Mouse (Mus musculus) heart, embryonic 12.5 days (tissue): Measurements from ENCODE around the gene Glra2. TPM values are rescaled to one million over a fixed set of nuclear protein-coding genes. Genes with fewer than 3 reads are reported as not detected.
"Not testable (repeated sequence)": the region's sequence is repeated elsewhere in the genome, so short reads cannot be mapped to it uniquely, and the experiment has no call there.

Experiments used
- ATAC-seq: fragments of 200-750 bp; cut with Nextera tagmentation; 2 replicates; pipeline ENCODE4 v1.8.0; 2017; ENCODE audit warnings: moderate TSS enrichment, moderate library complexity; ENCODE audit not compliant: insufficient number of reproducible peaks, low FRiP score
- H3K27ac ChIP-seq: fragments of 300-500 bp; sonication (generic); 2 replicates; pipeline ENCODE4 v1.5.1; 2016; ENCODE audit warnings: mild to moderate bottlenecking, moderate library complexity; ENCODE audit not compliant: poor library complexity, severe bottlenecking
- H3K27me3 ChIP-seq: fragments of 300-500 bp; sonication (generic); replicated peaks from 2 replicates; pipeline ENCODE4 v1.6.1; 2016; ENCODE audit warnings: mild to moderate bottlenecking, moderate library complexity
- H3K36me3 ChIP-seq: fragments of 300-500 bp; sonication (generic); 2 replicates; pipeline ENCODE4 v1.6.1; 2016; ENCODE audit warnings: mild to moderate bottlenecking, moderate library complexity
- H3K4me1 ChIP-seq: fragments of 300-500 bp; sonication (generic); replicated peaks from 2 replicates; pipeline ENCODE4 v1.6.1; 2016; ENCODE audit warnings: mild to moderate bottlenecking
- H3K4me2 ChIP-seq: fragments of 300-500 bp; sonication (generic); 2 replicates; pipeline ENCODE4 v1.6.1; 2016; ENCODE audit warnings: mild to moderate bottlenecking, moderate library complexity
- H3K4me3 ChIP-seq: fragments of 300-500 bp; sonication (generic); 2 replicates; pipeline ENCODE4 v1.5.1; 2016; ENCODE audit warnings: mild to moderate bottlenecking
- H3K9ac ChIP-seq: fragments of 300-500 bp; sonication (generic); 2 replicates; pipeline ENCODE4 v1.6.1; 2016; ENCODE audit warnings: mild to moderate bottlenecking, moderate library complexity
- H3K9me3 ChIP-seq: fragments of 300-500 bp; sonication (generic); replicated peaks from 2 replicates; pipeline ENCODE4 v1.6.1; 2016; ENCODE audit warnings: mild to moderate bottlenecking, moderate library complexity
- WGBS: fragments of 180-500 bp; shearing (Covaris S2); methylation state at CpG from one replicate; pipeline ENCODE4 v1.1.7; 2016; 5-methylcytosine and 5-hydroxymethylcytosine counted together
- polyA plus RNA-seq: library from polyadenylated mRNA; unstranded; fragments of >200 nt; fragmentation: Nextera tagmentation; extraction: Ambion mirVana; gene quantifications from 2 replicates; pipeline ENCODE4 v1.2.1, GENCODE M21; 2016

Gene Glra2
- not detected in 2 replicates for polyA plus RNA-seq

DNA sequence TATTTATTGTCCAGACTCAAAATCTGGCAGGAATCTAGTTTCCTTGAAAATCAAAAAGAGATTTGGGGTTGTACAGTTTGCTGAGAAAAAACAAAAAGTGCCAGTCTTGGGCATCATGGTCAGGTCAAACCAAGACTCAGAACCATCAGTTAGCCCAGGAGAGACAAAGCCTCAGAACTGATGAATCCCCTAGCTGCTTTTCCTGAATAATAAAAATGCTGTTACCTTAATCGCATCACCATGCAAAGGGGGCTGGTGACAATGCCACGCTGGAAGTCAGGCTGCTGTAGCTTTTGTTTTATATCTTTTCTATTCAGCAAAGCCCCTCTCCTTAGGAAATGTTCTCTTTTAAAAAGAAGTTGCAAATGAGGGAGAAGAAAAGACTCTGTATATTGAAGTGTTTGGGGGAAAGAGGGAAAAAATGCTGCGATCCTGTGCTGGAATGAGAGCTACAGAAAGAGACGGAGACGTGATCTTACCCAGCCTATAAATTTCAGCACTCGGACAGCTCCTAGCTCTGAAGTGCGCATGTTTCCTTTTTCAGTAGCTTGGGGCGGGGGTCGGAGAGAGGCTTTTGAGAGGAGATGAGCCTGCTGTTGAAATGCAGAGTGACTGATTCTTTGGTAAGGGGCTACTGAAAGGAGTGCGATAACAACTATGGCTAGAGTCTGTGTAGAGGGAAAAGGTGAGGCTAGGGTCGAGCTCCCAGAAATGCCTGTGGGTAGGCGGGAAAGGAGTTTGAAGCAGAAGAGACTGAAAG is at the start of gene Glra2:
Glra2 (minus strand) TSS at position 455 of the 760 bp plus-strand sequence.
- Histone ChIP-seq H3K27ac (no peak within 1 kb of the TSS), H3K4me2 (peak within 1 kb of the TSS; percentile 70), H3K9ac (no peak within 1 kb of the TSS), H3K36me3 (no peaks in the 10 kb centered on the region), H3K4me3 (peak within 1 kb of the TSS; percentile 37), H3K4me1 (no peaks in the 10 kb centered on the region), H3K9me3 (no peaks in the 10 kb centered on the region), H3K27me3 (no peaks in the 10 kb centered on the region)
- no peak for ATAC-seq
- WGBS, result 13% methylated on average over 12 of the region's 12 CpGs

DNA sequence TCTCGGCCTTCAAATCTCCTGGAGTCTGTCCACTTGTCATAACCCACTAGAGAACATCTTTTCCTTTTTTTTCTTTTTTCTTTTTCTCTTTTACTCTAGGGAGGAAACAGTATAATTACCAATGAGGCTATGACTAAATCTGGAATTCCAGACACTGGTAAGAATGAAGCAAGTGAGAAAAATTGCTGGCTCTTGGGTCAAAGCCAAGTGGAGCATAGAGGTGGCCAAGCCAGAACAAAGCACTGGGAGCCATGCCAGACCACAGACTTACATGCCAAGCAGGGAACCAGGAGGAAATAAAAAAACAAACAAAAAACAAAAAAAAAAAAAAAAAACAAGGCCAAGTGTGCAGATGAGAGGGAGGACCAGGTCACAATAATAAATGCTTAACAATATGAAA is 35.6 kb upstream of the Glra2 start:
- no peak overlapping the region for H3K27ac ChIP-seq
- no peaks in the 10 kb centered on the region for H3K36me3 ChIP-seq
- WGBS, result 58% methylated on average over 1 of the region's 1 CpGs
- ATAC-seq, result no peak
- H3K4me3 ChIP-seq, result no peak overlapping the region
- no peaks in the 10 kb centered on the region for H3K4me1 ChIP-seq
- no peaks in the 10 kb centered on the region for H3K27me3 ChIP-seq
- no peaks in the 10 kb centered on the region for H3K9me3 ChIP-seq
- no peak overlapping the region for H3K4me2 ChIP-seq
- H3K9ac ChIP-seq, result no peak overlapping the region

DNA sequence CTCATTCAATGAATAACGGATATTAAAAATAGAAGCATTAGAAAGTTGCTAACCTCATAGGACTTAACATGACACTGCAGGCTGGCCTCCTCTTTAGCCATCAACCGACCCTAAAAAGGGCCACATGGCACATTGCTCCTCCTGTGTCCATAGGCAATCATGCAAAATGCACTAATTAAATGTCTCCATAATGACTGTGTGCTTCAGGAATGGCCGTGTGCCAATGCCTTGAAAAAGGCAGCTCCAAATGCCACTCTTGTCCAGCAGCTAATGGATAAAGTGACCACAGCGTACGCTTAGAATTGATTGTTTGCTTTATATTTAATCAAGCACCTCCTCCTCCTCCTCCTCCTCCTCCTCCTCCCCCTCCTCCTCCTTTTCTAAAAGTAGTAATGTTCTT is 17.4 kb upstream of the Glra2 start:
- no peak overlapping the region for H3K4me3 ChIP-seq
- no peaks in the 10 kb centered on the region for H3K27me3 ChIP-seq
- 75% methylated on average over 5 of the region's 5 CpGs for WGBS
- H3K36me3 ChIP-seq, result no peaks in the 10 kb centered on the region
- ATAC-seq, result no peak
- 0 out of 2 replicates have a peak, but pooled peaks cover 6% of the 10 kb centered on the region for H3K9me3 ChIP-seq
- no peak overlapping the region for H3K9ac ChIP-seq
- no peaks in the 10 kb centered on the region for H3K4me1 ChIP-seq
- H3K4me2 ChIP-seq, result no peak overlapping the region
- no peak overlapping the region for H3K27ac ChIP-seq

DNA sequence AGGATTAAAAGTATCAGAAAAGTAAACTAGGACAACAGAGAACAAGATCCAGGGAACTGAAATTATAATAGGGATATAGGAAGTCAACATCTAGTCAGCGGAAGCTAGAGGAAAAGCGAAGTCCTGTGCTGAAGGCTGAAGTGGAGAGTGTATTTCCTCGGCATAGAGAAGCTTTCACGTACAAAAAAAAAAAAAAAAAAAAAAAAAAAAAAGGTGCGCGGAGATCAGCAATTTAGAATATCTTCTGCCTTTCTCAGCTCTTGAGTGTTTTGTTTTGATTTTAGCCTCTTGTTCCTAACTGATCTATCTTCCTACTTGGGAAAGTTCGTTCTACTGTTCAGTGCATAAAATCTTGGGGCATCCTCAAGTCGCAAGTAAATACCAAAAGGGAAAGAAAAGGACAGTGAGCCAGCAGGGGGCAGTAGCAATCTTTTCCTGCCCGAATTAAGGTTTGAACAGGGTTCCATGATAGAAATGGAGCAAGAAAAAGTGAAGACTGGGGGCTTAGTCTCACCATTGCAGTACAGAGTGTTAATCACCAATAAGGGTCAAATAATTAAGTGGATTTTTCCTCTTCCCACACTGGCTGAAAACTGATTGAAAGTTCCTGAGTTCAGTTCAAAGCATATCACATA is 623 bp upstream of the Glra2 start:
- H3K9ac ChIP-seq, result no peak overlapping the region
- H3K27ac ChIP-seq, result no peak overlapping the region
- H3K4me1 ChIP-seq, result no peaks in the 10 kb centered on the region
- peak overlapping the region; percentile 37 for H3K4me3 ChIP-seq
- no peaks in the 10 kb centered on the region for H3K9me3 ChIP-seq
- H3K27me3 ChIP-seq, result no peaks in the 10 kb centered on the region
- peak overlapping the region; percentile 70 for H3K4me2 ChIP-seq
- H3K36me3 ChIP-seq, result no peaks in the 10 kb centered on the region
- 11% methylated on average over 9 of the region's 9 CpGs for WGBS
- ATAC-seq, result no peak

DNA sequence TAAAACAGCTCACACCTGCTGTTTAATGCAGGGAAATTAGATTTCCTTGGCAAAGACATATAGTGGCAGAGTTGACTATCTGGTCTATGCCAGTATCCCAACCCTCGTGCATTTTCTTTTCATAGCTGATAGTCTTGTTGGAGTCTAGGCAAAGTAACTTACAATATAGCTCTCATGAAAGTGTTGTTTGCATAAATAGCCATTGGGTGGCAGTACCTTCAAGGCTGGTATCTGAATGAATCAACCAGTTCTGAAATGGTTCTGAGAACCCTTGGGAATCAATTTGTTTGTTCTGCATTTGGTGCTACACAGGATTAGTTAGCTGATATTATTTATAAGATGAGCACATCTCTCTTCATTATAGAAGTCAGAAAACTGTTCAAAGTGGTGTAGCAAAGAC is 133.6 kb downstream of the Glra2 start:
- Histone ChIP-seq H3K36me3 (no peaks in the 10 kb centered on the region), H3K9ac (no peak overlapping the region), H3K27me3 (no peaks in the 10 kb centered on the region), H3K4me2 (no peak overlapping the region), H3K9me3 (no peaks in the 10 kb centered on the region), H3K4me1 (no peaks in the 10 kb centered on the region), H3K4me3 (no peak overlapping the region), H3K27ac (no peak overlapping the region)
- WGBS, result 62% methylated on average over 1 of the region's 1 CpGs
- no peak for ATAC-seq

DNA sequence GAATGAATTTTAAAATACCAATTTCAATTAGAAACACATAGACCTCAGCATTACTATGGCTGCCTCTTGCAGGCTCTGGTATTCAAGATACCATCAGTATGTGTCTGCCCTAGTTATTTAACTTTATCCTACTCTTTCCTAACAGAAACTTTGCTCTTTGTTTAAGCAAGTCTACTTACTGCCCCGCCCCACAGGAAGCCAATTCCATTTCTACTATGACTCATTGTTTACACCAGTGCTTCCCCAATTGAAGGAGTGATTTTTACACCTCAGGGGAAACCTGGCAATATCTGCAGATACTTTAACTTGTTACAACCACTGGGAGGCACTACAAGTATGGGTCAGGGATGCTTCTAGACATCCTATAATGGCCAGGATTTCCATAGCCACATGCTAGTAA is 136.0 kb downstream of the Glra2 start:
- H3K27ac ChIP-seq, result no peak overlapping the region
- H3K27me3 ChIP-seq, result no peaks in the 10 kb centered on the region
- no peak overlapping the region for H3K9ac ChIP-seq
- H3K9me3 ChIP-seq, result no peaks in the 10 kb centered on the region
- no peaks in the 10 kb centered on the region for H3K36me3 ChIP-seq
- 40% methylated on average over 1 of the region's 1 CpGs for WGBS
- ATAC-seq, result no peak
- no peak overlapping the region for H3K4me2 ChIP-seq
- no peak overlapping the region for H3K4me3 ChIP-seq
- H3K4me1 ChIP-seq, result no peaks in the 10 kb centered on the region

DNA sequence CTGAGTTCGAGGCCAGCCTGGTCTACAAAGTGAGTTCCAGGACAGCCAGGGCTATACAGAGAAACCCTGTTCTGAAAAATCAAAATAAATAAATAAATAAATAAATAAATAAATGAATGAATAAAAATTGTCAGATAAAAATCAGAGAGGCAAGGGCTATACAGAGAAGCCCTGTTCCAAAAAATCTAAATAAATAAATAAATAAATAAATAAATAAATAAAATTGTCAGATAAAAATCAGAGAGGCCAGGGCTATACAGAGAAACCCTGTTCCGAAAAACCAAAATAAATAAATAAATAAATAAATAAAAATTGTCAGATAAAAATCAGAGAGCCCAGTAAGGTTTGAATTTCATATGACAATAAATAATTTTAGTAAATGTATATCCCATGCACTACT is 144.2 kb downstream of the Glra2 start:
- WGBS, result 76% methylated on average over 2 of the region's 2 CpGs
- not testable (repeated sequence) for ATAC-seq, H3K9me3 ChIP-seq

DNA sequence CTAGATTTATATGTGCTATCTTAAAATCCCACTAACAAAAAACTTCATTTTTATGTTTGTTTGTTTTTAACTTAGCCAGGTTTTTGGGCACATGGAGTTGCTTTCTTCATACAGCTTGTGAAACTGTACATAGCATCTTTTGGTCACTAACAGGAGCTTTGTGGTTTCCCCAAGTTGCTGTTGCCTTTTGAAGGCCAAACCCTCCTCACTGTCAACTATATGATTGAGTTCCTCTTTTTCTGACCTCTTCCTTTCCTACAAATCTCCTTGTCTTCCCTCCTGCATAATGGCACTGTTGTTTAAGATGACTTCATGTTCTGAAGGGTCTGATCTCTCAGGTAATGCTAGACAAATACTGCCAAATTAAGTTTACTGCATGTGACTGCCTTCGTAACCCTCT is 170.6 kb downstream of the Glra2 start:
- no peak overlapping the region for H3K9ac ChIP-seq
- H3K27me3 ChIP-seq, result no peaks in the 10 kb centered on the region
- H3K4me1 ChIP-seq, result no peaks in the 10 kb centered on the region
- no peak overlapping the region for H3K27ac ChIP-seq
- no peak overlapping the region for H3K4me2 ChIP-seq
- no peak overlapping the region for H3K4me3 ChIP-seq
- no peak for ATAC-seq
- no peaks in the 10 kb centered on the region for H3K9me3 ChIP-seq
- no peaks in the 10 kb centered on the region for H3K36me3 ChIP-seq
- 69% methylated on average over 1 of the region's 1 CpGs for WGBS

More for the DNA sequence above, 144.2 kb downstream of the Glra2 start:
- H3K27me3 ChIP-seq, H3K9ac ChIP-seq, H3K4me1 ChIP-seq, H3K36me3 ChIP-seq, H3K4me2 ChIP-seq, H3K27ac ChIP-seq, H3K4me3 ChIP-seq: not testable (repeated sequence)

DNA sequence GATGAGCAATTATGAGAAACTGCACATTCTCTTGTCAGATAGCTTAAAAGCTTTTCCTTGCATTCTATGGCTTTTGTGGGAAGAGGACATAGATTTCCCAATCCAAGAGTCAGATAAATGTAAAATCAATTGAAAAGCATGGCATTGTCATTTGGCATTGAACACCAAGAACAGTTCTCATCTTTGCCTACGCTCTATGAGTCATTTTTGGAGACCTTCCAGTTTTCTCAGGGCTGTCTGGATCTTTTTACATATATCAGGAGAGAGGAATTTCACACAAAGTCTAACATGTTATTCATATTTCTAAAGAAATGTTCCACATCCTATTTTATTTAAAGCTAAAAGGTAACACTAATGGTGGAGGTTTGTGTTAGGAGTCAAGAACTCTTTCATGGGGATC is 223.0 kb downstream of the Glra2 start:
- no peaks in the 10 kb centered on the region for H3K9me3 ChIP-seq
- 63% methylated on average over 1 of the region's 1 CpGs for WGBS
- no peak overlapping the region for H3K4me2 ChIP-seq
- ATAC-seq, result no peak
- H3K36me3 ChIP-seq, result no peaks in the 10 kb centered on the region
- H3K4me3 ChIP-seq, result no peak overlapping the region
- H3K27me3 ChIP-seq, result no peaks in the 10 kb centered on the region
- no peak overlapping the region for H3K9ac ChIP-seq
- no peak overlapping the region for H3K27ac ChIP-seq
- no peaks in the 10 kb centered on the region for H3K4me1 ChIP-seq
